Mouse (Mus musculus) cortical plate, adult 2 months (tissue): Measurements from ENCODE around the gene Polr2g.

Experiments used
- CTCF ChIP-seq: fragments of 200-500 bp; IDR thresholded peaks from 2 replicates; pipeline ENCODE4 v1.5.1; 2011; ENCODE audit warnings: mild to moderate bottlenecking, control low read depth, low read length; ENCODE audit not compliant: insufficient read depth; ENCODE audit errors: extremely low read depth
- POLR2A ChIP-seq: fragments of 200-500 bp; IDR thresholded peaks from 2 replicates; pipeline ENCODE4 v1.6.1; 2011; ENCODE audit warnings: mild to moderate bottlenecking, low read length, control low read depth; ENCODE audit not compliant: insufficient read depth; ENCODE audit errors: extremely low read depth

DNA sequence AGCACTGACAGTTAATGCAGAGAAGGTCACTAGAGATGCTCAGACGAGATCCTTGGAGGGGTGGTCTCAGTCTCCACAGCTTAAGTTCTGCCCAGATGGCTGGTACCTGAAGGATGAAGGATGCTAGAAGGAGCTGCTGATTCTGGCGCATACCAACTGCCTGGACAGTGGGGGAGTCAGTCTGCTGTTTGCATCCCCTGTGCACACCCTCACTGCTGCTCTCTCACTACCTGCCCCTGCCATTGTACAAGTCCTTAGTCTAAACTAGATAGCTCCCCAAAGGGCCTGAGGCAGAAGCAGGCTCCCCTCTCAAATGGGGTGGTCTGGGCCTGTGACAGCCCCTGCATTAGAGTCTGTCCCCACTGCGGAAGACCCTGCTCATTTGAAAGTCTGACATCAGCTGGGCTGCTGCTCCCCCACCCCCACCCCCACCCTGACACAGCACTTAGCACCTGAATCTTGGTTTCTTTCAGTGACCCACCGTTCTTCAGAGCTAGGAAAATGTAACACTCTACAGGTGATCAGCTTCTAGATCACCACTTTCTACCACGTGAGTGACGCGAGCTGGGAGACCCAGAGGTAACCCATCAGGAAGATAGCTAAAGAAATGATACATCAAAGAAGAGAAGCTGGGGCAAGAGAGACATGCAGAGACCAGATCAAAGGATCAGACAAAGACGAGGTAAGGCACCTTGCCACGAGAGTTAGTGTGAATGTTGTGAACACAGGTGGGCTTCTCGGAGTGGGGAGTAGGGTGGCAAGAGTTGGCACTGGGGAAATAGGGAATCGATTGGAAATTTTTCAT lies 40.9 kb upstream of the Polr2g start, which contains the start of gene Gng3:
- TF ChIP-seq CTCF (no peak), POLR2A (peak; percentile 97)
